11 mouse cellular contexts compared by ENCODE assay signal in the genomic region with DNA sequence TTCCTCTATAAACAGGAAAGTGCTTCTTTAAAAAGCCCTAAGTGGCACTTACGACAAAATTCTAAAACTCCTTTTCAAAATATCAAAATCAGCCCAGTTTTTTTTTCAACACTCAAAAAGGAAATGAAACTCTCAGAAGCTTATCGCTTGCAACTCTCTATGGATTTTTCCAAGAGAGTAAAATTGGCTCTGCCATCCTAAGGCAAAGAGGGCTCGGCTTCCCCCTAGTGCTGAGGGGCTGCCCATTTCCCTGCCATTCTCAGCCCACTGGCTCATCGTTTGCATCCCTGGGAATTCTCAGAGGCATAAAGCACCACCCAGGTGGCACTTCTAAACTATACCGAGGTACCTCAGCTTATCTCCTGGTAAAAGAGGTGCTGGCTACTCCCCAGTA.
DNase-seq lines count a peak whose midpoint lies in the region; ATAC-seq and TF ChIP-seq lines count a peak whose summit lies in the region.
"Had no signal": no experiment of that assay in that cellular context is flagged by ENCODE, and none has a peak within 500 bp of the region (broad histone marks: within the 10 kb centered on the region; RNA-seq: fewer than 3 reads in every experiment).

No protein-coding gene starts in this region.

- peak overlapping the region; percentile 42 for H3K4me2 ChIP-seq in heart, embryonic 14.5 days (ENCODE audit: low read length)
- no peak overlapping the region for H3K4me2 ChIP-seq in midbrain, embryonic 11.5 days
- 0 out of 2 replicates have a peak overlapping the region, but pooled peaks have one; percentile 52 for H3K4me2 ChIP-seq in forebrain, embryonic 13.5 days
- H3K4me2 ChIP-seq in hindbrain, postnatal 0 days (ENCODE audit: low read depth, low read length): peak overlapping the region; percentile 36; the same call in 1 of the 2 replicates
- H3K4me2 ChIP-seq: limb, embryonic 12.5 days had no signal

- H3K9ac ChIP-seq in heart, embryonic 14.5 days (ENCODE audit: low read length): no peak overlapping the region; the same call in 1 of the 2 replicates
- H3K9ac ChIP-seq in midbrain, embryonic 11.5 days (ENCODE audit: low read length): no peak overlapping the region
- no peak overlapping the region for H3K9ac ChIP-seq in forebrain, embryonic 13.5 days
- H3K9ac ChIP-seq in hindbrain, postnatal 0 days (replicated peaks; ENCODE audit: low read length): no peak overlapping the region
- H3K9ac ChIP-seq: limb, embryonic 12.5 days had no signal

- peaks cover 17 to 41% of the 10 kb centered on the region in 2 experiments for H3K4me1 ChIP-seq in heart, embryonic 14.5 days (ENCODE audit: control insufficient read depth in 2 of 2, insufficient read depth in 2 of 2, low read length in 2 of 2)
- H3K4me1 ChIP-seq in midbrain, embryonic 11.5 days (ENCODE audit: control insufficient read depth, insufficient read depth, low read length): peaks cover 5% of the 10 kb centered on the region; the same call in 1 of the 2 replicates
- peaks cover 23% of the 10 kb centered on the region for H3K4me1 ChIP-seq in midbrain, embryonic 10.5 days
- H3K4me1 ChIP-seq in forebrain, embryonic 13.5 days: peaks cover 35% of the 10 kb centered on the region
- peaks cover 5% of the 10 kb centered on the region; the same call in 1 of the 2 replicates for H3K4me1 ChIP-seq in hindbrain, postnatal 0 days (ENCODE audit: insufficient read depth, low read length)
- peaks cover 19% of the 10 kb centered on the region for H3K4me1 ChIP-seq in embryonic facial prominence, embryonic 10.5 days

- peak overlapping the region; percentile 29 to 42 for H3K27ac ChIP-seq in heart, embryonic 14.5 days (replicated peaks in 1 of 2; ENCODE audit: control insufficient read depth in 1 of 2, insufficient read depth in 1 of 2, low read depth in 2 of 2, low read length in 2 of 2)
- no peak overlapping the region for H3K27ac ChIP-seq in midbrain, embryonic 11.5 days (ENCODE audit: low read depth, low read length)
- H3K27ac ChIP-seq in midbrain, embryonic 10.5 days (replicated peaks): no peak overlapping the region
- no peak overlapping the region for H3K27ac ChIP-seq in forebrain, embryonic 13.5 days
- H3K27ac ChIP-seq in hindbrain, postnatal 0 days: no peak overlapping the region
- H3K27ac ChIP-seq in embryonic facial prominence, embryonic 10.5 days (replicated peaks): no peak overlapping the region
- H3K27ac ChIP-seq: limb, embryonic 12.5 days had no signal

- H3K9me3 ChIP-seq in heart, embryonic 14.5 days (ENCODE audit: control insufficient read depth, low read length): no peaks in the 10 kb centered on the region
- no peaks in the 10 kb centered on the region for H3K9me3 ChIP-seq in midbrain, embryonic 11.5 days (ENCODE audit: control insufficient read depth, low read length)
- H3K9me3 ChIP-seq in midbrain, embryonic 10.5 days (replicated peaks): no peaks in the 10 kb centered on the region
- no peaks in the 10 kb centered on the region for H3K9me3 ChIP-seq in forebrain, embryonic 13.5 days (replicated peaks)
- no peaks in the 10 kb centered on the region for H3K9me3 ChIP-seq in hindbrain, postnatal 0 days (ENCODE audit: low read length)
- H3K9me3 ChIP-seq in embryonic facial prominence, embryonic 10.5 days: no peaks in the 10 kb centered on the region
- H3K9me3 ChIP-seq: limb, embryonic 12.5 days had no signal

- H3K27me3 ChIP-seq in heart, embryonic 14.5 days (ENCODE audit: control insufficient read depth, insufficient read depth, low read length): no peaks in the 10 kb centered on the region
- H3K27me3 ChIP-seq in midbrain, embryonic 11.5 days (ENCODE audit: control insufficient read depth, insufficient read depth, low read length): 0 out of 2 replicates have a peak, but pooled peaks cover 2% of the 10 kb centered on the region
- H3K27me3 ChIP-seq in midbrain, embryonic 10.5 days (ENCODE audit: low read depth, poor library complexity, severe bottlenecking): 0 out of 2 replicates have a peak, but pooled peaks cover 3% of the 10 kb centered on the region
- H3K27me3 ChIP-seq in forebrain, embryonic 13.5 days: no peaks in the 10 kb centered on the region
- H3K27me3 ChIP-seq in hindbrain, postnatal 0 days (ENCODE audit: insufficient read depth, low read length): no peaks in the 10 kb centered on the region
- no peaks in the 10 kb centered on the region for H3K27me3 ChIP-seq in embryonic facial prominence, embryonic 10.5 days (replicated peaks; ENCODE audit: low read depth, poor library complexity, severe bottlenecking)
- H3K27me3 ChIP-seq: limb, embryonic 12.5 days had no signal

- WGBS in heart, embryonic 14.5 days: 26% methylated on average over 5 of the region's 5 CpGs
- 69% methylated on average over 5 of the region's 5 CpGs for WGBS in midbrain, embryonic 11.5 days
- 67% methylated on average over 5 of the region's 5 CpGs for WGBS in midbrain, embryonic 10.5 days
- 35% methylated on average over 5 of the region's 5 CpGs for WGBS in forebrain, embryonic 13.5 days
- WGBS in hindbrain, postnatal 0 days: 34% methylated on average over 5 of the region's 5 CpGs
- WGBS in embryonic facial prominence, embryonic 10.5 days: 65% methylated on average over 5 of the region's 5 CpGs

- H3K36me3 ChIP-seq in heart, embryonic 14.5 days (ENCODE audit: control insufficient read depth, insufficient read depth, low read length): no peaks in the 10 kb centered on the region
- H3K36me3 ChIP-seq in midbrain, embryonic 11.5 days (ENCODE audit: control insufficient read depth, insufficient read depth, low read length): no peaks in the 10 kb centered on the region
- no peaks in the 10 kb centered on the region for H3K36me3 ChIP-seq in midbrain, embryonic 10.5 days
- H3K36me3 ChIP-seq in forebrain, embryonic 13.5 days (ENCODE audit: poor library complexity, severe bottlenecking): no peaks in the 10 kb centered on the region
- no peaks in the 10 kb centered on the region for H3K36me3 ChIP-seq in hindbrain, postnatal 0 days (ENCODE audit: insufficient read depth, low read length)
- H3K36me3 ChIP-seq in embryonic facial prominence, embryonic 10.5 days (replicated peaks): no peaks in the 10 kb centered on the region
- H3K36me3 ChIP-seq: limb, embryonic 12.5 days had no signal

- DNase-seq in heart, adult 8-10 months (ENCODE audit: low spot score): no peak
- DNase-seq in midbrain, embryonic 11.5 days (ENCODE audit: low spot score, missing footprints): peak; percentile 81
- no peak for DNase-seq in midbrain, embryonic 10.5 days (ENCODE audit: low spot score)
- peak; percentile 37 for DNase-seq in hindbrain, postnatal 0 days (ENCODE audit: low spot score)
- no peak for DNase-seq in embryonic facial prominence, embryonic 10.5 days (ENCODE audit: low spot score)
- DNase-seq: cerebellum, adult 11-12 months had no signal

- H3K4me3 ChIP-seq in heart, embryonic 14.5 days (ENCODE audit: control insufficient read depth in 1 of 2, insufficient read depth in 1 of 2, low read depth in 1 of 2, low read length in 2 of 2): no peak overlapping the region
- no peak overlapping the region for H3K4me3 ChIP-seq in midbrain, embryonic 11.5 days (ENCODE audit: low read depth, low read length)
- no peak overlapping the region for H3K4me3 ChIP-seq in midbrain, embryonic 10.5 days
- no peak overlapping the region for H3K4me3 ChIP-seq in forebrain, embryonic 13.5 days
- H3K4me3 ChIP-seq in hindbrain, postnatal 0 days (ENCODE audit: low read length): no peak overlapping the region
- no peak overlapping the region for H3K4me3 ChIP-seq in embryonic facial prominence, embryonic 10.5 days
- H3K4me3 ChIP-seq: erythroblast, embryonic 14.5 days; limb, embryonic 12.5 days; myocyte had no signal

- ATAC-seq in heart, embryonic 14.5 days (ENCODE audit: insufficient number of reproducible peaks, insufficient read depth, low FRiP score, low read depth): no peak
- ATAC-seq in midbrain, embryonic 11.5 days (ENCODE audit: low FRiP score): no peak
- no peak; the same call in 1 of the 2 replicates for ATAC-seq in forebrain, embryonic 13.5 days
- ATAC-seq in hindbrain, postnatal 0 days: no peak

- peak; percentile 49 for TF ChIP-seq CTCF in hindbrain, postnatal 0 days (IDR thresholded peaks at IDR 0.05; ENCODE audit: low read depth)

Comparison
In these comparisons a context has a peak if more than half of its experiments do, and no peak if none do; other contexts are left out.
1. DNase-seq: peak in midbrain, embryonic 11.5 days (single experiment) and hindbrain, postnatal 0 days (single experiment); none in heart, adult 8-10 months (single experiment), midbrain, embryonic 10.5 days (single experiment) and embryonic facial prominence, embryonic 10.5 days (single experiment).
2. H3K27ac ChIP-seq: peak in heart, embryonic 14.5 days (2 of 2); none in midbrain, embryonic 11.5 days (single experiment), midbrain, embryonic 10.5 days (single experiment), forebrain, embryonic 13.5 days (single experiment), hindbrain, postnatal 0 days (single experiment) and embryonic facial prominence, embryonic 10.5 days (single experiment).